Mouse (Mus musculus) kidney, adult 2 months (tissue): ENCODE measurements around the gene Oit1. TPM values are rescaled to one million over a fixed set of nuclear protein-coding genes. Genes with fewer than 3 reads are reported as not detected.

Source experiments
- DNase-seq: peaks from one replicate; pipeline ENCODE4 v3.0.0; 2021
- H3K27ac ChIP-seq: fragments of 200-500 bp; 2 replicates; pipeline ENCODE4 v1.5.1; 2012; ENCODE audit warnings: low read depth, low read length, control low read depth, inconsistent platforms; ENCODE audit not compliant: insufficient read depth
- H3K27me3 ChIP-seq: fragments of 200-500 bp; replicated peaks from 2 replicates; pipeline ENCODE4 v1.6.1; 2012; ENCODE audit warnings: mild to moderate bottlenecking, moderate library complexity, low read length, inconsistent platforms; ENCODE audit not compliant: control insufficient read depth, insufficient read depth
- H3K36me3 ChIP-seq: fragments of 200-500 bp; 2 replicates; pipeline ENCODE4 v1.6.1; 2012; ENCODE audit warnings: mild to moderate bottlenecking, moderate library complexity, low read length, inconsistent platforms; ENCODE audit not compliant: control insufficient read depth, insufficient read depth
- H3K4me1 ChIP-seq: fragments of 200-500 bp; 2 replicates; pipeline ENCODE4 v1.6.1; 2011; ENCODE audit warnings: low read length; ENCODE audit not compliant: control insufficient read depth, insufficient read depth
- H3K4me3 ChIP-seq: fragments of 200-500 bp; 2 replicates; pipeline ENCODE4 v1.5.1; 2011; ENCODE audit warnings: mild to moderate bottlenecking, low read depth, low read length, control low read depth; ENCODE audit not compliant: insufficient read depth
- CTCF ChIP-seq: fragments of 200-500 bp; conservative IDR thresholded peaks from 2 replicates; pipeline ENCODE4 v1.5.1; 2011; ENCODE audit warnings: low read depth, mild to moderate bottlenecking, control low read depth, low read length, moderate library complexity, mixed read lengths; ENCODE audit not compliant: insufficient read depth, insufficient read length
- POLR2A ChIP-seq: fragments of 200-500 bp; IDR thresholded peaks from one replicate; pipeline ENCODE4 v1.6.1; 2011; ENCODE audit warnings: low read depth, low read length, control low read depth
- WGBS: fragments of 180-500 bp; shearing (Covaris S2); methylation state at CpG from one replicate; pipeline ENCODE4 v1.1.7; 2018; 5-methylcytosine and 5-hydroxymethylcytosine counted together
- polyA plus RNA-seq: library from polyadenylated mRNA; depleted of rRNA; stranded (reverse); fragments of >200 nt; gene quantifications from 2 replicates; pipeline ENCODE4 v1.2.3, GENCODE M21; 2012

Oit1 gene
- polyA plus RNA-seq, 1 experiment = 1.5 TPM

DNA sequence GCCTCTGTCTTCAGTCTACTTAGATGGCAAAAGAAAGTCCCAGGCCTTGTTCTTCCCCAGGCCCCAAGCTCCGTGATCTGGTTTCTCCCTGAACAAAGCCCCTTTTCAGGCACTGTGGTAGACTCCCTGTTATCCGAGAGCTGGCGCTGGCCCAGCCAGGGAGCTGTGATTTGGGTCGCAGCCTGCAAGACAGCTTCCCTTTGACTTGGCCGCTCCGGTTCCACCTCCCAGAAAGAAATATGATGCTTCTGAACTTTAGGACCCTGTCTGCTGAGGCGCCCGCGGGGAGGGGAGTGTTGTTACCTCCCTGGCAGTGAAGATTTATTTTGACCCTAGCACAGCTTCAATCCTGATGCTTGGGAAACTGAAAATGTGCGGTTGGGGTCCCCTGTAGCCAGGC, 42.6 kb downstream of the Oit1 start:
- DNase-seq = no peak
- Histone ChIP-seq H3K4me3 (no peak overlapping the region), H3K27me3 (no peaks in the 10 kb centered on the region), H3K4me1 (peaks cover 17% of the 10 kb centered on the region), H3K27ac (no peak overlapping the region), H3K36me3 (no peaks in the 10 kb centered on the region)
- TF ChIP-seq CTCF (no peak), POLR2A (no peak)
- 35% methylated on average over 10 of the region's 10 CpGs for WGBS

DNA sequence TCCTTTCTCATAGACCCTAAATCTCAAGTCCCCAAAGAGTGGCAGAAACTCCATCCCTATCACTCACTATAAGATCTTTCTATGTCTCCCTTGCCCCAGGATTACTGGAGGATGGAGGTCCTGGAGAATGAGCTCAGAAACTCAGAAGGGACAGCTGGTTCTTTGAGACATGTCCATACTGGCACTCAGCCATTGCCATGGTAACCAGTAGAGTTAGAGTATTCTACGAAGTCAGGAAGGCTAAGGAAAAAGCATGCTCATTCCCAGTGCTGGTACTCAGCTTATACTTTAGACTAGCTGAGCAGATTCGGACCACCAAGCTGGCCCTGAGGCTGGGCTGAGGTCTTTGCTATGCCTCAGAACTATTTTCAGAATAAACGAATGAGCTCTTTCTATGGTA, 44.0 kb downstream of the Oit1 start:
- 73% methylated on average over 3 of the region's 3 CpGs for WGBS
- peaks cover 29% of the 10 kb centered on the region for H3K4me1 ChIP-seq
- DNase-seq = no peak
- H3K27ac ChIP-seq = no peak overlapping the region
- H3K4me3 ChIP-seq = no peak overlapping the region
- no peaks in the 10 kb centered on the region for H3K36me3 ChIP-seq
- TF ChIP-seq CTCF = no peak
- no peak for TF ChIP-seq POLR2A
- H3K27me3 ChIP-seq = no peaks in the 10 kb centered on the region

- Histone ChIP-seq H3K4me1 (peaks cover 39% of the 10 kb centered on the region), H3K4me3 (no peak overlapping the region), H3K36me3 (no peaks in the 10 kb centered on the region), H3K27me3 (no peaks in the 10 kb centered on the region), H3K27ac (peak overlapping the region; percentile 100)
- WGBS = 45% methylated on average over 11 of the region's 11 CpGs
- peak; percentile 90 for DNase-seq
- TF ChIP-seq POLR2A (no peak), CTCF (0 out of 2 replicates have a peak, but pooled peaks have one; percentile 15)
Measured at GRCm38 (mm10) chr14:8332314-8333252, 46.0 kb downstream of the Oit1 start.

DNA sequence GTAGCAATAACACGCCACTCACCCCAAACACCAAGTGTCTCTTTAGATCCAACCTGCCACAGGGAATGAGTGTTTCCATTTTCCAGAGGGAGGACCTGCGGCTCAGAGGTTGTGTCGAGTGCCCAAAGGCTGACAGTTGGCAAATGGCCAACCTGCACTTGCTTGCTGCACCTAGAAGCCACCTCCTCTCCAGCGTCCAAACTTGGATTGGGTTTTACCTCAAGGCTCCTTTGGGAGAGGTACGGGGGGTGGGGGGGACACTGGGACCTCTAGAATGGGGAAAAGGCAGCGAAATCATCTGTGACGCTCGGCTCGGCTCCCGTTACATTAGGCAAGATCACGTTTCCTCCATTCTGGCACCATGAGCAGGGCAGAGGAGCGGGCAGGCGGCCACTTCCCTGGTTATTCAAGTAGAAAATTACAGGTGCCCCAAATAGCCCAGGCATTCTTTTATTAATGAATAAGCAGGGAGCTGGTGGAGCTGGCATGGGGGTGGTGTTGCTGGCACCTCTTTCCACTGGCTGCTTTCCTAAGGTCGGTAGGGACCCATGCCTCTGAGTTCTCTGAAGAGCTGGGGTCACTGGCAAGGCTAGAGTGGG, 47.1 kb downstream of the Oit1 start:
- 30% methylated on average over 14 of the region's 14 CpGs for WGBS
- Histone ChIP-seq H3K27me3 (no peaks in the 10 kb centered on the region), H3K4me1 (peaks cover 45% of the 10 kb centered on the region), H3K4me3 (no peak overlapping the region), H3K27ac (peak overlapping the region; percentile 100), H3K36me3 (no peaks in the 10 kb centered on the region)
- TF ChIP-seq CTCF (no peak), POLR2A (no peak)
- peak; percentile 98 for DNase-seq

DNA sequence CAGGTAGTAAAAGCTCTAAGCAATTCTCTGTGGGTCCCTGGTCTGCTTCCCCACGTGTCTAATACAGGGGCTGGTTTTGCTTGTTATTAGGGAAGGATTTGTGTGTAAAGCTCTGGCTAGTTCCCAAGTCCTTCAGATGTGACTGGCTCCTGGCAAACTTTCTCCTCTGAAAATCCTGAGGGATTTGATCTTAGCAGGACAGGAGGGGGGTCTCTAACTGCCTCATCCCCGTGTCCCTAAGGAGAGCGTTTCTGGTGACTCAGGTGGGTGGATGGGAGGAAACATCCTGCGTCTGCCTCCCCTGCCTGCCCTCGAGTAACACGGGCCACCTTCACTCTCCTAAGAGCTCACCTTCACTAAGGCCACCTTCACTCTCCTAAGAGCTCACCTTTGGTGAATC, 48.2 kb downstream of the Oit1 start:
- Histone ChIP-seq H3K36me3 (no peaks in the 10 kb centered on the region), H3K27ac (peak overlapping the region; percentile 94), H3K4me3 (no peak overlapping the region), H3K27me3 (no peaks in the 10 kb centered on the region), H3K4me1 (peaks cover 55% of the 10 kb centered on the region)
- TF ChIP-seq POLR2A = no peak
- TF ChIP-seq CTCF = no peak
- WGBS = 18% methylated on average over 6 of the region's 6 CpGs
- DNase-seq = peak; percentile 76

GRCm38 (mm10) chr14:8329552-8329951, 49.0 kb downstream of the Oit1 start:
- no peak for DNase-seq
- Histone ChIP-seq H3K27ac (peak overlapping the region; percentile 94), H3K36me3 (no peaks in the 10 kb centered on the region), H3K27me3 (no peaks in the 10 kb centered on the region), H3K4me1 (peaks cover 61% of the 10 kb centered on the region), H3K4me3 (no peak overlapping the region)
- no peak for TF ChIP-seq CTCF
- 54% methylated on average over 4 of the region's 4 CpGs for WGBS

GRCm38 (mm10) chr14:8327371-8327770, 51.2 kb downstream of the Oit1 start:
- no peaks in the 10 kb centered on the region for H3K36me3 ChIP-seq
- no peak overlapping the region for H3K4me3 ChIP-seq
- H3K27ac ChIP-seq = peak overlapping the region; percentile 91
- WGBS = 35% methylated on average over 1 of the region's 1 CpGs
- TF ChIP-seq CTCF = no peak
- H3K4me1 ChIP-seq = peaks cover 52% of the 10 kb centered on the region
- no peaks in the 10 kb centered on the region for H3K27me3 ChIP-seq
- DNase-seq = peak; percentile 90
